Mouse (Mus musculus): ENCODE results near the gene 2510039O18Rik.

DNA sequence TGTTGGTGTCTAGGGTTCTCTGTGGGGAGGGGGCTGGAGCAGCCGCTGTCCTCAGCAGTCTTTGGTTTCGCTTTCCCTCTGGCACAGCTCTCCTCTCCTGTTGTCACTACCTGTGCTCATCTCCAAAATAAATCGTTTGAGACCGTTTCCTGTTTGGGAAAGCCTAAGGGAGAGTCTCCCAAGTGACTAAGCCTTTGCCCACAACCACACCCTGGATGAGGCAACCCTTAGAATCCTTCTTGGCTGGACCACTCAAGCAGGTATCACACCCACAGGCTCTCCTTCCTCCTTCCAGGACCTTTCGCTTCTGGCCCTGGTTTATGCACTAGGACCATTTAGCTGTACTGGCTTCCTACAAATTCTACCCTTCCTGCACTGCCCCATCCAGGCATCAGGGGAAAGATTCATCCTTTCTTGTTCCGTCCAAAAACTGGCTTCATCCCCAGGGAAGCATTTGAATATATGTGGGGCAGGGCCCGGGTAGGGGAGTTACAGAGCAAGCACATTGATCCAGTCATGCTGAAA lies 52.9 kb downstream of the 2510039O18Rik start:
- no peak for TF ChIP-seq CTCF (IDR thresholded peaks at IDR 0.05; ENCODE audit: low read depth)
- TF ChIP-seq EP300 (optimal IDR thresholded peaks at IDR 0.05) = no peak
